Mouse (Mus musculus): ENCODE measurements around the gene Cacna1e.

DNA sequence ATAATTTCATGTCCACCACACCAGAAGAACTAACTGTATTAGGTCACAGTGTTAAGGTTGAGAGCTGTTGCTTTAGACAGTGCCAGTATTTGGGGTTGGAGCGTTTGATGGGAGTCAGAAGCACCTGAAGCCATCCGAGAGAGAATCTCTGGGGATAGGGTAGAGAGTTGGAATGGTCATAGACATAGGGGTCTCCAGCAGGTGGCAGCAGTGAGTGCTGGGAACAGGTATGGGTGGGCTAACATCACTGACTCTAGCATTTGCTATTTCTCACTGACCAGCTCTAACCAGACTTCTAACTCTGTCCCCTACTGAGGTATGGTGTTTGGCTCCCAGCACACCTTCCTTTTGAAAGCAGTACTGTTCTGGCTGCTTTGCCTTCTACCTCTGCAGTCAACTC is 87.6 kb downstream of the Cacna1e start:
- no peak for TF ChIP-seq TAL1 (IDR thresholded peaks at IDR 0.05; ENCODE audit: low read length)
- no peak for TF ChIP-seq GATA1 (IDR thresholded peaks at IDR 0.05; ENCODE audit: low read length)
